Mouse (Mus musculus) lung, adult 2 months (tissue): ENCODE data around the gene Ddx31.

Experiments used
- CTCF ChIP-seq: fragments of 200-500 bp; IDR thresholded peaks from 2 replicates; pipeline ENCODE4 v1.5.1; 2011; ENCODE audit warnings: mild to moderate bottlenecking, low read length, control low read depth; ENCODE audit not compliant: insufficient read depth
- POLR2A ChIP-seq: fragments of 200-500 bp; IDR thresholded peaks from 2 replicates; pipeline ENCODE4 v1.6.1; 2011; ENCODE audit warnings: low read depth, mild to moderate bottlenecking, control low read depth, low read length, borderline replicate concordance; ENCODE audit errors: extremely low read depth

- no peak for TF ChIP-seq POLR2A
- TF ChIP-seq CTCF, result no peak
These were observed 19.1 kb downstream of the Ddx31 start for GRCm38 (mm10) chr2:28859303-28859702.
